Mouse (Mus musculus): ENCODE results near the gene Ercc5.

Ercc5 gene

DNA sequence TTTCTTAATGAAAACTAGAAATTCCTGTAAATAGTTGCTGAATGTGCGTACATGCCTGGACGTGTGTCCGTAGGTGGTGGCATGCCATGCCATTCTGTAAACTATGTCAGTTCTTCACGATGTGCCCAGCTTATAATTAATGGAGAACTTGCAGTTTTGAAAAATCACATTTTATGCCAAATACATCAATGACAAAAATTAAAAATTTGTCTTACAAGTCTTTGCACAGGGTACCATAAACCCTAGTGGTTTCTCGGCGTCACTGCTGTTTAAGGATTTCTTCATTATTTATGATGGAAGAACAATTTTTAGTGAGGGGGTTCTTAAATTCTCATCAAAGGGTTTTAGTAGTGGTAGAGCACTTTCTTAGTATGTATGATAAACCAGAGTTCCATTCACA is 1.2 kb downstream of the Ercc5 start:
- DNase-seq (ENCODE audit: low read depth, low spot score): peak; percentile 26
- no peaks in the 10 kb centered on the region for H3K36me3 ChIP-seq (ENCODE audit: control insufficient read depth, insufficient read depth, low read length, poor library complexity, severe bottlenecking)
- no peaks in the 10 kb centered on the region for H3K27me3 ChIP-seq (ENCODE audit: control insufficient read depth, insufficient read depth, low read length, poor library complexity, severe bottlenecking)

DNA sequence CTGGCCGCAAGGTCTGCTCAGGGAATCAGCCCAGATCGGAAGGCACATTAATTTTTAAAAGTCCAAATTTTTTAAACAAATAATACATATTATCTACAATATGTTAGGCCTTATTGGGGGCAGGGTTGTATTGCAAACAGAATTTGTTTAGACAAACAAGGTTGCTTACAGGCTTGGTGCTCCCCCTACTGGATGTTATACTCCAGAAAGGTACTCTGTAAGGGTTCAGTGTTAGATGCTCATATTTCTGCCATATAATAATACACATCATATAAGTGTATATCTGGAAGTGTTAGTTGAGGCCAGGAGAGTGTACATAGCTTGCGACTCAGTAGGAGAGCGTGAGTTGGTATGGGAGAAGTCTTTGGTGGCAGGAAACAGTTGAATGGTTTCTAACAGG is 7.7 kb downstream of the Ercc5 start:
- H3K27me3 ChIP-seq (ENCODE audit: control insufficient read depth, insufficient read depth, low read length, poor library complexity, severe bottlenecking): no peaks in the 10 kb centered on the region
- DNase-seq (ENCODE audit: low read depth, low spot score): peak; percentile 56
- peaks cover 5% of the 10 kb centered on the region; the same call in 1 of the 2 replicates for H3K36me3 ChIP-seq (ENCODE audit: control insufficient read depth, insufficient read depth, low read length, poor library complexity, severe bottlenecking)

DNA sequence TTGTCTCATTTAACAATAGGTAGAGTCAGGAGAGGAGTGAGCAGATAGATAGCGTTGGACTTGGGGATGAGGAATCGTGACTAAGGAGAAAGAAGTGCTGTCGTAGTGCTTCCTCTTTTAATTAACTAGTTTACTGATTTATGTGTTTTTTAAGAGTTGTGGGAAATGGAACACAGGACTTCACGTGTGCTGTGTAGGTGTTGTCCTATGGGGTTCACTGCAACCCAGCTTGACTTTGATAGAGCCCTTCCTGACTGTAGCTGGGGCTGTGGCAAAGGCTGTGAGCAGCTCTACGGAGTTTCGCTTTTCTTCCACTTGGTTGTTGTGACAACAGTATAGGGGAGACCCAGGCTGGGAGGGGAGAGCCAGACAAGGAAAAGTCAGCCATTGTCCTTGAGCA is 10.8 kb downstream of the Ercc5 start:
- DNase-seq (ENCODE audit: low read depth, low spot score): no peak
- Histone ChIP-seq H3K27me3 (ENCODE audit: control insufficient read depth, insufficient read depth, low read length, poor library complexity, severe bottlenecking) (no peaks in the 10 kb centered on the region), H3K36me3 (ENCODE audit: control insufficient read depth, insufficient read depth, low read length, poor library complexity, severe bottlenecking) (peaks cover 7% of the 10 kb centered on the region; the same call in 1 of the 2 replicates)

DNA sequence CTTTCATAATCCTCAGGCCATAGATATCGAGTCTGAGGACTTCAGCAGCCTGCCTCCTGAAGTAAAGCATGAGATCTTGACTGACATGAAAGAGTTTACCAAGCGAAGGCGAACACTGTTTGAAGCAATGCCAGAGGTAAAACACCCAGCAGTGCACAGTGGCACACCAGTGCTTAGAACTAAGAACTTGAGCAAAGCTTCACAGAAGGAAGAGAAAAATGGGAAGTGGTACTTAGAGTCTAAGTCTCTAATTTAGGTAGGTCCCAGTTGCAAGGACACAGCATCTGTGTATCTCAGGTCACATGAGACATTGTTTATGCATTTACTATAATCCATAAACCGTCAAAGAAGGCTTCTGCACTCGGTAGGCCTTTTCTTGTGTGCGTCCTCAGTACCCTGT is 14.3 kb downstream of the Ercc5 start:
- peak; percentile 13 for DNase-seq (ENCODE audit: low read depth, low spot score)
- H3K27me3 ChIP-seq (ENCODE audit: control insufficient read depth, insufficient read depth, low read length, poor library complexity, severe bottlenecking): no peaks in the 10 kb centered on the region
- peaks cover 11% of the 10 kb centered on the region for H3K36me3 ChIP-seq (ENCODE audit: control insufficient read depth, insufficient read depth, low read length, poor library complexity, severe bottlenecking)

DNA sequence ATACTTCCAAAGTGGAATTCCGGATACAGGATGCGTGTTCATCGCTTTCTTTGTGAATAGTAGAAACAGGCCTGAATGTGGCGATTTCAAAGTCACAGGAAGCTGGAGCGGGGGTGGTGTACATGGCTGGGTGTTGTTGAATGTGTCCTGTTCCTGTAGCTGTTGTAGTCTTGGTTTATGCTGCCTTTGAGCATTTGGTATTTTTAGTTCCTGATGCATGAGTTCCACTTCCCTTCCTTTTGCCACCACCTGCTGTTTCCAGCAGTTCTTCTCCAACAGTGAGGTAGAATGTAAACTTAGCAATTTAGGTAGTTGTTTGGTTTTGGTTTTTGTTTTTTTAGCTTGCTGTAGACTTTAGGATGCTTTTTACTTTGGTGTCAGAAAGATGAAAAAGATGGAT is 14.8 kb downstream of the Ercc5 start:
- Histone ChIP-seq H3K27me3 (ENCODE audit: control insufficient read depth, insufficient read depth, low read length, poor library complexity, severe bottlenecking) (no peaks in the 10 kb centered on the region), H3K36me3 (ENCODE audit: control insufficient read depth, insufficient read depth, low read length, poor library complexity, severe bottlenecking) (peaks cover 13% of the 10 kb centered on the region)
- peak; percentile 21 for DNase-seq (ENCODE audit: low read depth, low spot score)

DNA sequence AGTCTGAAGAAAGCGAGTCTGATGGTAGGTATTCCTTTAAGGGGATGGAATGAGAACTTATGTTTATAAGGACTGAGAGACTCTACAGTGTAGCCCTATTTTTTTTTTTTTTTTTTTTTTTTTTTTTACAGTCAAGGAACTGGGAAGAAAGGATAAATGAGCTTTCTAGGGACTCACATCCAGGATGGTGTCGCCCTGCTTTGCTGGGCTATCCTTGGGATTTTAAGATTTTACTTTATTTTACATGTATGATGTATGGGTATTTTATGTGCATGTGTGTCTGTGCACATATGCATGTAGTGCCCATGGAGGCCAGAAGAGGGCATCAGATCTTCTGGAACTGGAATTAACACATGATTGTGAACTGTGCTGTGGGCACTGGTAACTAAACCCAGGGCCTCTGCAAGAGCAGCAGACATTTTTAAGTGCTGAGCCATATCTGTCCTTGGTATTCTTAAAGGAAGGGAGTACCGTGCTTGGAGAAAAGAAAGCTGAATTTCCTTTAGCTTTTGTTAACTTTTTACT is 20.4 kb downstream of the Ercc5 start:
- no peaks in the 10 kb centered on the region for H3K27me3 ChIP-seq (ENCODE audit: control insufficient read depth, insufficient read depth, low read length, poor library complexity, severe bottlenecking)
- DNase-seq (ENCODE audit: low read depth, low spot score): peak; percentile 6

DNA sequence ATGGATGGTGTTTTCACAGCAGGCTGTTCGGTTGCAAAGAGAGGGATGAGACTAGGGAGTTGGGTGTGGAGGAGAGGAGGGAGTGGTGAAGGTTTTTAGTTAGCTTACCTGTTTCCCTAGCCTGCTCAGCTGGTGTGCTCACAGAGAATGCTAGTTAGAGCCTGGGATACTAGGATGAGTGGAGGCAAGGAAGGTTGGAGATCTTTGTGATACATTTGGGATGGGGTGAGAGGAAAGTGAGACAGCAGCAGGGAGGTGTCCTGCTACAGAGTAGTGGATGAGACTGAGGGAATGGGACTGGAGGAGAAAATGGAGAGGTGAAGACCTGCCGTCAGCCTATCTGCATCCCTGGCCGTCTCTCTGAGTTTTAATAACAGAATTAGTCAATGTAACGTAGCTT is 25.1 kb downstream of the Ercc5 start:
- no peak for DNase-seq (ENCODE audit: low read depth, low spot score)
- H3K36me3 ChIP-seq (ENCODE audit: control insufficient read depth, insufficient read depth, low read length, poor library complexity, severe bottlenecking): peaks cover 11% of the 10 kb centered on the region
- no peaks in the 10 kb centered on the region for H3K27me3 ChIP-seq (ENCODE audit: control insufficient read depth, insufficient read depth, low read length, poor library complexity, severe bottlenecking)

More for the DNA sequence above, 20.4 kb downstream of the Ercc5 start:
- peaks cover 16% of the 10 kb centered on the region for H3K36me3 ChIP-seq (ENCODE audit: control insufficient read depth, insufficient read depth, low read length, poor library complexity, severe bottlenecking)

DNA sequence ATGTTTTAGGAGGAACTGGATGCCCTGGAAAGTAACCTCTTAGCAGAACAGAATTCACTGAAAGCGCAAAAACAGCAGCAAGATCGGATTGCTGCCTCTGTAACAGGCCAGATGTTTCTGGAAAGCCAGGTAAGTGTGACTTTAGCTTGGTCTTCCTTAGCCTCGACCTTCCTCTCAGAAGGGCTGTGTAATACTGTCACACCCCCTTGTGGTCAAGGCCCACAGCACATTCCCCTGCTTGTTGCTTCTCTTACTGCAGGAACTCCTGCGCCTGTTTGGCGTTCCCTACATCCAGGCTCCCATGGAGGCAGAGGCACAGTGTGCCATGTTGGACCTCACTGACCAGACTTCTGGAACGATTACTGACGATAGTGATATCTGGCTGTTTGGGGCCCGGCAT is 26.4 kb downstream of the Ercc5 start:
- Histone ChIP-seq H3K36me3 (ENCODE audit: control insufficient read depth, insufficient read depth, low read length, poor library complexity, severe bottlenecking) (peaks cover 8% of the 10 kb centered on the region; the same call in 1 of the 2 replicates), H3K27me3 (ENCODE audit: control insufficient read depth, insufficient read depth, low read length, poor library complexity, severe bottlenecking) (no peaks in the 10 kb centered on the region)
- DNase-seq (ENCODE audit: low read depth, low spot score): peak; percentile 35

DNA sequence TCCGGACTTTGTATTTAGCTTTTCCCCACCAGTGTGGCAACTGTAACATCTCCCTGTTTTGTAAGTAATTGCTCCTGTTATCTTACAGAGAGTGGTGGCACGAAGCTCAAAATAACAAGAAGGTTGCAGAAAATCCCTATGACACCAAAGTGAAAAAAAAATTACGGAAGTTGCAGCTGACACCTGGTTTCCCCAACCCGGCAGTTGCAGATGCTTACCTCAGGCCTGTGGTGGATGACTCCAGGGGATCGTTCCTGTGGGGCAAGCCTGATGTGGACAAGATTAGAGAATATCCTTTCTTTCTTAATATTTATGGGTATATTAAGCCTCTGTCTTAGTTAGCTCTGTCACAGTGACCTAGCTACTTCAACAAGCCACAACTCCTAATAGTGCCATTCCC is 30.5 kb downstream of the Ercc5 start:
- Histone ChIP-seq H3K27me3 (ENCODE audit: control insufficient read depth, insufficient read depth, low read length, poor library complexity, severe bottlenecking) (no peaks in the 10 kb centered on the region), H3K36me3 (ENCODE audit: control insufficient read depth, insufficient read depth, low read length, poor library complexity, severe bottlenecking) (peaks cover 3% of the 10 kb centered on the region; the same call in 1 of the 2 replicates)
- no peak for DNase-seq (ENCODE audit: low read depth, low spot score)

DNA sequence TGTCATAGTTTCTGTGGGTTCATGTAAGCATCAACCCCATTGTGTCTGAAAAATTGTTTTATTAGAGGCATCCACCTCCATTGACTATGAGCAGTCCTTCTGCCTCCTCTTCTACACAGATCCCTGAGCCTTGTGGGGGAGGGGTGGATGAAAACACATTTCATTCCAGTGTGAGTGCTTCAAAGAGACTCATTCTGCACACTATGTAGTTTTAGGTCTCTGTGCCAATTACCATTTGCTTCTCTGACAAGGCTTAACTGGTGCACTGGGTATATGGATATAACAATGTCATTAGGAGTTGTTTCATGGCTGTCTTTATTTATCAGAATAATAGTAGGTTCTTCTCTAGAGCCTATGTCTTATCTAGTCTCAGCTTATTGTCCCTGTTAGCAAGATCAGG is 38.9 kb downstream of the Ercc5 start:
- Histone ChIP-seq H3K27me3 (ENCODE audit: control insufficient read depth, insufficient read depth, low read length, poor library complexity, severe bottlenecking) (no peaks in the 10 kb centered on the region), H3K36me3 (ENCODE audit: control insufficient read depth, insufficient read depth, low read length, poor library complexity, severe bottlenecking) (no peaks in the 10 kb centered on the region)
- DNase-seq (ENCODE audit: low read depth, low spot score): no peak

DNA sequence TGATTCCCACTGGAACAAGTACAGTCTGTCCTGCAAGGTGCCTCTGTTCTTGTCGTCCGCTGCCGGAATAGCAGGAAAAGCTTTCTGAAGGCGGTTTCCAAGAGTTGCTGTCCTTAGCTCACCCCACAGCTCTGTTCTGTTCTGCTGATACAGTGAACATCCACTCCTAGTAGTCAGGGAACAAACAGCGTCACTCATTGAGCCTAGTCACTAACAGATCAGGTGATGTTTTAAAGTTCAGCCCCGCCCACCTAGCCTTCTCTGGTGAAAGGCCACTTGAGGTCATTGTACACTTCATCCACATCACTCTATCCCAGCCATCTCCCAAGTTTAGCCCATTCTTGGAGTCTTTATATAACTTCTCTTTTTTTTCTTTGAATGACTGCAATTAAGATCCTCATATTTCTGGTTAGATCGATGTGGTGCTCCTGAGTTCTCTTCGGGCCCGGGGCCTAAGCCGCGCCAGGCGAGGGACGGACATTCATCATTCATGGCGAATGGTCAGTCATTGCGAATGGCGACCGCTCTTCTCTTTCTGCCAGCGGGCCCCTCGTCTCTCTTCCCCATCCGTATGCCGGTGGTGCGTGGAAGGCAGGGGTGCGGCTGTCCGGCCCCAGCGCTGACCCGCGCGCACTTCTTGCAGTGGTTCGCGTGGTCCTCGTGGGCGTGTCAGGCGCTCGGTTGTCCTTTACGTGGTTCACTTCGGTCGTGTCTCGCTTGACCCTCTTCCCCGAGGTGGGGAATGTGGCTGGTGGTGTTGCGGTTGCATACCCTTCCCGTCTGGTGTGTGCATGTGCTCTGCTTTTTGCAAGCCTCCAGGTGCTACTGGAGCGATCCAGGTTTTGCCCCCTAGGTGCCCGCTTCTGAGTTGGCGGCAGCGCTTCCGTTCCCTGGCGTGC is 51.0 kb downstream of the Ercc5 start:
- Histone ChIP-seq H3K27me3 (ENCODE audit: control insufficient read depth, insufficient read depth, low read length, poor library complexity, severe bottlenecking) (no peaks in the 10 kb centered on the region), H3K36me3 (ENCODE audit: control insufficient read depth, insufficient read depth, low read length, poor library complexity, severe bottlenecking) (no peaks in the 10 kb centered on the region)
- peak; percentile 44 for DNase-seq (ENCODE audit: low read depth, low spot score)

DNA sequence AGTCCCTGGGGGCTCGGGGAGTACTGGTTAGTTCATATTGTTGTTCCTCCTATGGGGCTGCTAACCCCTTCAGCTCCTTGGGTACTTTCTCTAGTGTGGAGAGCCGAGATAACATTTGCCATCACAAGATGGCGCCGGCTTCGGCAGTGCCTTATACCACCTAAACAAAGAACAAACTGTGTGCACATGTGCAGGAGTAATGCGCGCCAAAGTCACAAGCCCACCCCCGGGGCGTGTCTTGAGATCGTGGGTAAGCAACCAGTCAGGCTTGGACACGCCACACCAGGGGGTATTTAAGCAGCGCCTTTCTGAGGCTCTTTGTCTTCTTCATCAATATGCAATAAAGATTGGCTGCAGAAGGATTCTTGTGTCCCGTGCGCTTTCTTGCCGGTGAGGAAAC is 55.3 kb downstream of the Ercc5 start:
- Histone ChIP-seq H3K36me3 (ENCODE audit: control insufficient read depth, insufficient read depth, low read length, poor library complexity, severe bottlenecking) (no peaks in the 10 kb centered on the region), H3K27me3 (ENCODE audit: control insufficient read depth, insufficient read depth, low read length, poor library complexity, severe bottlenecking) (no peaks in the 10 kb centered on the region)
- DNase-seq (ENCODE audit: low read depth, low spot score): no peak

DNA sequence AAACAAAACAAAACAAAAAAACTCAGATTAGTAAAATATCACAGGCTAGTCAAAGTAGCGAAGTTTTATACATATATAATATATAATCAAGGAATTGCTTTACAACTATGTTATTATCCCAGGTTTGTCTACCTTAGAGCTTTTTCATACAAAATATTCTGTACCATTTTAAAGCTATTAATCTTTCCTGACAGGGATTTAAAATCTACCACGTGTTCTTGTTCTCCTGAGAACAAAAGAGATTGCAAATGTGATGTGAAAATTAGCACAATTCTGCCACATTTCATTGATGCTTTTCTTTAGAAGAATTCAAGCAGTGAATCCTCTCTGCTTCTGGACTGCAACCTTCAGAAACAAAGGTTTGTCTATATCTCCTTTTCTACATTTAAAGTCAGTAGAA is 66.9 kb downstream of the Ercc5 start:
- Histone ChIP-seq H3K36me3 (ENCODE audit: control insufficient read depth, insufficient read depth, low read length, poor library complexity, severe bottlenecking) (no peaks in the 10 kb centered on the region), H3K27me3 (ENCODE audit: control insufficient read depth, insufficient read depth, low read length, poor library complexity, severe bottlenecking) (no peaks in the 10 kb centered on the region)
- DNase-seq (ENCODE audit: low read depth, low spot score): no peak

DNA sequence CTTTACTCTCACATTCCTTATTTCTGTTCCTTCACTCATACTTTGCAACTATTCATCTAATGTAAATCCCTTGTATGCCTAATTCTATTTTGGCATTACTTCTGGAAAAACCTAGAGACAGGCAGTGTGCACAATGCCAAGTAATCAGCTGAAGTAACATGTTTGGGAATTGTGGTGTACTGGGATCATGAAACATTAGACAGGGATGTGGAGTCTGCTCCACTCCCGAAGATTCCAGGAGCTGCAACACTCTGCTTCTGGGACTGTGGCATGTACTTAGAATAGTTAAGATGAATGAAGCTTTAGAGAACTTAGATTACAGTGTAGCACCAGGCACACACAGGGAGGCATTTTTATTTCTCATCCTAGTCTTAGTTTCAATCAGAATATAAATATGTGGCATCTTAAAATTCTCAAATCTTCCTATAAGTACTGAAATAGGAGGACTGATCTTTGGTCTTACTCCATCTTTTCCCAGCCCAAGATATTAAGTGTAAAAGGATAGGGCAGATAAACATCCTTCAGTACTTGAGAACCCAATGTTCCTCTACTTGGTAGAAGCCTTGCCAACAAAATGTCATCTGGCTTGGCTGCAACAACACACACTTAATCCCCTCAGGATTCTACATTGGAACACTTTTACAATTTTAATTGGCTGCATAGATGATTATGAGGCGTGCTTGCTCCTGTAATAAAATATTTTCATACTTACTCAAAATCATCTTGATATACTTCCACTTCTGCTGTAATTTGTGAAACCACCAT is 69.0 kb downstream of the Ercc5 start:
- Histone ChIP-seq H3K36me3 (ENCODE audit: control insufficient read depth, insufficient read depth, low read length, poor library complexity, severe bottlenecking) (no peaks in the 10 kb centered on the region), H3K27me3 (ENCODE audit: control insufficient read depth, insufficient read depth, low read length, poor library complexity, severe bottlenecking) (no peaks in the 10 kb centered on the region)
- DNase-seq (ENCODE audit: low read depth, low spot score): no peak

DNA sequence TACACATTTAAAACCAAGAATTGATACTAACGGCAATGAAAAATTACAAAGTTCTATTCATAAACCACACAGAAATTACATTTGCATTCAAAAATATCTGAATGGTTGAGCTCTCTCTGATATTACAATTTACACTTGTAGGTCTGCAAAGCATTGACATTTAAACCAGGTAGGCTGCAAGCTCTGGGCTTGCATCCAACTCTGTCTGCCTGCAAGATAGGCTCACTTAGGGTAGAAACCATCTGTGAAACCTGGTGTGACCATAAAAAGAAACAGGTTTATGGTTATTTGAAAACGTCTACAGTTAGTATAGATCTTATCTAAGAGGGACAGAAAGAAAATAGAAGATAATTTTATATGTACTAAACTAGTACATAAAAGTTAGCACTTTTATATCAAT is 69.6 kb downstream of the Ercc5 start:
- Histone ChIP-seq H3K36me3 (ENCODE audit: control insufficient read depth, insufficient read depth, low read length, poor library complexity, severe bottlenecking) (no peaks in the 10 kb centered on the region), H3K27me3 (ENCODE audit: control insufficient read depth, insufficient read depth, low read length, poor library complexity, severe bottlenecking) (no peaks in the 10 kb centered on the region)
- DNase-seq (ENCODE audit: low read depth, low spot score): no peak
